Mouse (Mus musculus): ENCODE results near the gene Plekha1.

Plekha1 gene

GRCm38 (mm10) chr7:130954177-130954601 is 88.6 kb downstream of the Plekha1 start:
- no peak for DNase-seq (ENCODE audit: low spot score in 2 of 2)

- no peak for DNase-seq (ENCODE audit: low spot score in 2 of 2)
Observed at GRCm38 (mm10) chr7:130958551-130958950, 93.0 kb downstream of the Plekha1 start.

GRCm38 (mm10) chr7:130959868-130960267 is 94.3 kb downstream of the Plekha1 start:
- DNase-seq (ENCODE audit: low spot score in 2 of 2), result peak in 1 of 2 experiments; percentile 60

GRCm38 (mm10) chr7:130961429-130961828 is 95.9 kb downstream of the Plekha1 start:
- no peak for DNase-seq (ENCODE audit: low spot score in 2 of 2)

Data from left cerebral cortex, adult 9 months (tissue).